Mouse (Mus musculus) megakaryocyte, embryonic 14.5 days (primary cell): ENCODE measurements at regions not wholly inside any gene's neighbourhood (a gene's known extent, or its start where the extent isn't known, plus 50 kb on each side); places are given as distances from the start of the nearest gene placed in this dataset.

ENCODE experiments used
- H3K27me3 ChIP-seq: replicated peaks from 2 replicates; pipeline ENCODE3; 2012; ENCODE audit warnings: inconsistent platforms
- H3K36me3 ChIP-seq: replicated peaks from 2 replicates; pipeline ENCODE3; 2012; ENCODE audit warnings: low read length, inconsistent platforms, mixed read lengths
- H3K4me1 ChIP-seq: 2 replicates; pipeline ENCODE4 v1.6.1; 2012; ENCODE audit warnings: inconsistent platforms
- H3K4me3 ChIP-seq: replicated peaks from 2 replicates; pipeline ENCODE3; 2012; ENCODE audit warnings: moderate library complexity, mild to moderate bottlenecking, inconsistent platforms
- H3K9me3 ChIP-seq: 2 replicates; pipeline ENCODE4 v1.6.1; 2012; ENCODE audit warnings: inconsistent platforms
- FLI1 ChIP-seq: IDR thresholded peaks from 2 replicates; pipeline ENCODE4 v1.6.1; 2012; ENCODE audit warnings: low read length, inconsistent platforms, mixed read lengths
- GATA1 ChIP-seq: IDR thresholded peaks from 3 replicates; pipeline ENCODE4 v1.6.1; 2012; ENCODE audit warnings: mixed read lengths, low read length, inconsistent platforms, borderline replicate concordance

- Histone ChIP-seq H3K9me3 (peaks cover 6% of the 10 kb centered on the region; the same call in 1 of the 2 replicates), H3K27me3 (no peaks in the 10 kb centered on the region), H3K4me1 (no peaks in the 10 kb centered on the region), H3K36me3 (no peaks in the 10 kb centered on the region), H3K4me3 (no peak overlapping the region)
- TF ChIP-seq GATA1, result no peak
- TF ChIP-seq FLI1, result no peak
Measured at GRCm38 (mm10) chr8:127884641-127885040, 473.8 kb upstream of the Nrp1 start.

DNA sequence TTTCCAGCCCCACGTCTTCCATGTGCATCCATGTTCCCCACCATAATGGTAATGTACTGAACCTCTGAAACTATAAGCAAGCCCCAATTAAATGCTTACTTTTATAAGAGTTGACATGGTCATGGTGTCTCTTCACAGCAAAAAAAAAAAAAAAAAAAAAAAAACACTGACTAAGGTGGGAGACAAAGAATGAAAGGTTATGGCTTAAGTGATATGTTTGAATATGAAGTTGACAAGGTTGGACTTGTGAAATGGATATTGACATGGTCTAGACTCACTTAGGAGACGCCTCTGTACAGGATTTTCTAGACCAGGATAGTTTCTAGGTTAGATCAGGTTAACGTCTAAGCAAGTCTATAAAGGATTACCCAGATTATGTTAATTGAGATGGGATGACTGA lies 473.2 kb upstream of the Nrp1 start:
- H3K4me3 ChIP-seq, result no peak overlapping the region
- H3K36me3 ChIP-seq, result no peaks in the 10 kb centered on the region
- H3K27me3 ChIP-seq, result no peaks in the 10 kb centered on the region
- no peaks in the 10 kb centered on the region for H3K4me1 ChIP-seq
- H3K9me3 ChIP-seq, result peaks cover 6% of the 10 kb centered on the region; the same call in 1 of the 2 replicates
- TF ChIP-seq GATA1 (no peak), FLI1 (no peak)

GRCm38 (mm10) chr8:127885831-127886230 lies 472.6 kb upstream of the Nrp1 start:
- no peaks in the 10 kb centered on the region for H3K4me1 ChIP-seq
- H3K36me3 ChIP-seq, result no peaks in the 10 kb centered on the region
- H3K4me3 ChIP-seq, result no peak overlapping the region
- H3K27me3 ChIP-seq, result no peaks in the 10 kb centered on the region
- no peak for TF ChIP-seq GATA1
- H3K9me3 ChIP-seq, result peaks cover 6% of the 10 kb centered on the region; the same call in 1 of the 2 replicates

DNA sequence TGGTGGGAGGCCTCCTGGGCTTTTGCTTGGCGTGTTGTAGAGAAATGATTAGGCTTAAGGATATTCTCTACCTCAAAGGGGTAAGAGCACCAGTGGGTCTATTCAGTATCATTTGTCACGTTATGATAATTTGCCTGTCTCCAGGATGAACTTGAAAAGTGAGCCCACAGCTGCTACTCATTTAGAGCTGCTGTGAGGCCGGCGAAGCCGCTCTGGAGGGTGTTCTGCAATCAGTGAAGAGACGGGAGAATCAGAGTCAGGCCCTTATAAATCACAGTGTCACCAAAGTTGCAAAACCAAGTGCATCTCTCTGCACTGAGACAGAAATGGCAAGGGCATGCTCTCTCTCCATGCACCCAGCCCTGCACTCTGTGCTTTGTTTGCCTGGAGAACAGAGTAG lies 467.7 kb upstream of the Nrp1 start:
- no peaks in the 10 kb centered on the region for H3K27me3 ChIP-seq
- no peaks in the 10 kb centered on the region for H3K4me1 ChIP-seq
- no peaks in the 10 kb centered on the region for H3K9me3 ChIP-seq
- H3K4me3 ChIP-seq, result no peak overlapping the region
- no peak for TF ChIP-seq FLI1
- TF ChIP-seq GATA1, result no peak
- H3K36me3 ChIP-seq, result no peaks in the 10 kb centered on the region

- no peaks in the 10 kb centered on the region for H3K27me3 ChIP-seq
Measured at GRCm38 (mm10) chr8:127894284-127894683, 464.1 kb upstream of the Nrp1 start.

DNA sequence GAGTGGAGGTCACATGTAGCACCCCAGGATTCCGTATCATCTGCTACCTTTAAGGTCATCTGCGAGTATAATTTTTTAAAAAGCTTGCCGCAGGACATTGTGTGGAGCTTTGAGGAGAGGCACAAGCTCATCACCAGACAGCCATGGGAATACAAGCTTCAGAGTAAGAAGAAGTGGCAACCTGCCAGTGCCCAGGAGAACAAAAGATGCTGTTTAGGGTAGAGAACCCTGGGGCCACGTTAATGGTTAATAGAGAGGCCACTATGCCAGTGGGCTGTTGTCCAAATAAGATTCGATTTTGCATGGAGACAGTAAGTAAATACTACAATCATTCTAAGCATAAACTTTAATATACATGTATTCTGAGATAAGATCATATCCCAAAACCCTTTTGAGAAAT lies 450.0 kb upstream of the Nrp1 start:
- no peaks in the 10 kb centered on the region for H3K4me1 ChIP-seq
- H3K27me3 ChIP-seq, result no peaks in the 10 kb centered on the region
- TF ChIP-seq FLI1 (no peak), GATA1 (no peak)
- H3K9me3 ChIP-seq, result no peaks in the 10 kb centered on the region
- H3K36me3 ChIP-seq, result no peaks in the 10 kb centered on the region
- no peak overlapping the region for H3K4me3 ChIP-seq

More at GRCm38 (mm10) chr8:127894284-127894683, 464.1 kb upstream of the Nrp1 start:
- H3K4me1 ChIP-seq, result no peaks in the 10 kb centered on the region
- TF ChIP-seq GATA1 (no peak), FLI1 (no peak)
- H3K9me3 ChIP-seq, result no peaks in the 10 kb centered on the region
- no peaks in the 10 kb centered on the region for H3K36me3 ChIP-seq
- H3K4me3 ChIP-seq, result no peak overlapping the region

- H3K36me3 ChIP-seq, result no peaks in the 10 kb centered on the region
- H3K9me3 ChIP-seq, result no peaks in the 10 kb centered on the region
- no peaks in the 10 kb centered on the region for H3K4me1 ChIP-seq
- no peak overlapping the region for H3K4me3 ChIP-seq
- TF ChIP-seq GATA1, result no peak
- no peak for TF ChIP-seq FLI1
- H3K27me3 ChIP-seq, result no peaks in the 10 kb centered on the region
Measured at GRCm38 (mm10) chr8:127909580-127909979, 448.8 kb upstream of the Nrp1 start.

DNA sequence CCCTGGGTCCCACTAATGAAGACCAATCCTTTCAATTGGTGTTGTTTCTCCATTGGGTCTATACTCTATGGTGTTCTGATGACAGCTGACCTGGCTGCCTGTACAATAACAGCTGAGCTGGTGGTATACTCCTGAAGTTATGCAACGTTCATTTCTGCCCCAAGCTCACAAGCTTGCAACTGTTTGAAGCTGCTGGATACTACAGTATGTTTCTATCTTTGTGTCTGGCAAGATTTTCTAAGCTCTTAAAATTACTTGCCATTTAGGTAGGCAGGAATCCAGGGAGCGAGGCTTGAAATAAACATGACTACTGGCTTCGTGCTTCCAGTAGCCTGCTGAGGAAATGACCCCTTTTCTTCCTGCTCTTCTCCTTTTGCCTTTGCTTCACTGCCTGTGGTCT lies 444.3 kb upstream of the Nrp1 start:
- Histone ChIP-seq H3K36me3 (no peaks in the 10 kb centered on the region), H3K4me3 (no peak overlapping the region), H3K4me1 (no peaks in the 10 kb centered on the region), H3K9me3 (no peaks in the 10 kb centered on the region), H3K27me3 (no peaks in the 10 kb centered on the region)
- no peak for TF ChIP-seq FLI1
- no peak for TF ChIP-seq GATA1

DNA sequence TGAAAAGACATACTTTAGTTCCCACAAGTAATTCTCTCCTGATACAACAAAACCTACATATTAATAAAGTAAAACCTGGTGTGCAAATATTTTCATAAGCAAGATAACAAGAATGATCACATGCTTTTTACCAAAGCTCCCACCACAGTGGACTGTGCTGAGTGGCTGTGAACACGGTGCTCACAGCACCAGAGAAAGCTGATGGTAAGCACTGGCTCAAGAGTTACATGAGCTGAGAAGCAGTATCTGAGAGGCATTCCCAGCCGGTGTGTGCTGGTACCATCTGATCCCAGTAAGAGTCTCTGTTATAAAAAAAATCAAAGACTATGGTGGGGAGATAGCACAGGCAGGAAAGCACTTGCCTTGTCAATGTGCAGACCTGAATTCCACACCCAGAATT lies 443.5 kb upstream of the Nrp1 start:
- H3K27me3 ChIP-seq, result no peaks in the 10 kb centered on the region
- no peaks in the 10 kb centered on the region for H3K9me3 ChIP-seq
- H3K4me3 ChIP-seq, result no peak overlapping the region
- no peaks in the 10 kb centered on the region for H3K4me1 ChIP-seq
- no peak for TF ChIP-seq GATA1
- no peak for TF ChIP-seq FLI1
- no peaks in the 10 kb centered on the region for H3K36me3 ChIP-seq

DNA sequence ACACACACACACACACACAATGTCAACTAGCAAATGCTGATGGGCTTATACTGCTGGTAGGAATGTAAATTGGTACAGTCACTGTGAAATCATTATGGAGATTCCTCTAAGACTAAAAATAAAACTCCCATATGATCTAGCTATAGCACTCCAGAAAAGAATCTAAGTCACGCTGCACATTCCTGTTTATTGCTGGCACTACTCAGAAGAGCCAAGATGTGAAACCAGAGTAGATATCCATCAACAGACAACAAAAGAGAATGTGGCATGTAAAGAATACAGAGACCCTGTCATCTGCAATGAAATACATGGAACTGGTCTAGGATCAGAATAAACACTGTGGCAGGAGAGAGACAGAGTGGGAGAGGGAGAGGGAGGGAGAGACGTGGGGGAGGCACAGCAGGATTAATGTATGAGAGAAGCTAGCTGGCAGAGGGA lies 442.8 kb upstream of the Nrp1 start:
- TF ChIP-seq GATA1, result no peak
- no peak for TF ChIP-seq FLI1
- H3K4me3 ChIP-seq, result no peak overlapping the region
- H3K9me3 ChIP-seq, result no peaks in the 10 kb centered on the region
- no peaks in the 10 kb centered on the region for H3K4me1 ChIP-seq
- no peaks in the 10 kb centered on the region for H3K27me3 ChIP-seq
- no peaks in the 10 kb centered on the region for H3K36me3 ChIP-seq

DNA sequence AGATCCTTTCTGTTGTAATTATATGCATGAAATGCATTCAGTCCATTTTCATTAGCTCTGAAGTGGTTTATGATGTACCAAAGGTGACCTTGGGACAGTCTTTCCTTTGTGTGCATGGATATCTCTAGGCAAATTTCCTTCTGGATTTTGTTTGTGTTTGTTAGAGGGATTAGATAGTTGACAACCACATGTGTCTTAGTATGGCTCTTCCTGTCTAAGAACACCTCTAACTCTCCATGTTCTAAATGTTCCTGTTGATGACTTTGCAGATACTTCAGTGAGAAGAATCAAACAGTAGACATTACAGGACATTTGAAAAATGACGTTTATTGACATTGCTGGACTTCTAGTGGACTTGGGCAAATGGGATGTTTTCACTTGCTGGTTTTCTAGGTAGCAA lies 436.5 kb upstream of the Nrp1 start:
- Histone ChIP-seq H3K9me3 (no peaks in the 10 kb centered on the region), H3K36me3 (no peaks in the 10 kb centered on the region), H3K27me3 (no peaks in the 10 kb centered on the region), H3K4me3 (no peak overlapping the region), H3K4me1 (no peaks in the 10 kb centered on the region)
- TF ChIP-seq FLI1 (no peak), GATA1 (no peak)
